Mouse (Mus musculus): ENCODE data around the gene Rbak. TPM values are rescaled to one million over a fixed set of nuclear protein-coding genes. Genes with fewer than 3 reads are reported as not detected.

Gene Rbak
- polyA plus RNA-seq, 1 experiment from 2014 or later, result 1.5 TPM

GRCm38 (mm10) chr5:143127837-143128236 is 52.7 kb downstream of the Rbak start:
- H3K9me3 ChIP-seq (replicated peaks; ENCODE audit: control insufficient read depth, low read length), result no peaks in the 10 kb centered on the region
- ATAC-seq (ENCODE audit: low read depth), result no peak
- no peaks in the 10 kb centered on the region for H3K27me3 ChIP-seq (ENCODE audit: control insufficient read depth, insufficient read depth, low read depth, low read length)
- H3K9ac ChIP-seq (ENCODE audit: low read depth, low read length), result no peak overlapping the region
- H3K4me3 ChIP-seq (ENCODE audit: low read depth, low read length), result no peak overlapping the region
- H3K4me1 ChIP-seq (ENCODE audit: control insufficient read depth, low read depth, low read length), result no peaks in the 10 kb centered on the region
- WGBS (ENCODE audit: insufficient replicate concordance), result 63% methylated on average over 8 of the region's 8 CpGs
- no peak overlapping the region for H3K27ac ChIP-seq (ENCODE audit: low read length)
- no peak overlapping the region for H3K4me2 ChIP-seq (ENCODE audit: low read depth, low read length)
- H3K36me3 ChIP-seq (ENCODE audit: control insufficient read depth, insufficient read depth), result no peaks in the 10 kb centered on the region

GRCm38 (mm10) chr5:143126908-143127307 is 53.7 kb downstream of the Rbak start:
- H3K27ac ChIP-seq (ENCODE audit: low read length), result no peak overlapping the region
- no peak overlapping the region for H3K4me3 ChIP-seq (ENCODE audit: low read depth, low read length)
- no peaks in the 10 kb centered on the region for H3K4me1 ChIP-seq (ENCODE audit: control insufficient read depth, low read depth, low read length)
- H3K27me3 ChIP-seq (ENCODE audit: control insufficient read depth, insufficient read depth, low read depth, low read length), result no peaks in the 10 kb centered on the region
- no peaks in the 10 kb centered on the region for H3K9me3 ChIP-seq (replicated peaks; ENCODE audit: control insufficient read depth, low read length)
- H3K4me2 ChIP-seq (ENCODE audit: low read depth, low read length), result no peak overlapping the region
- ATAC-seq (ENCODE audit: low read depth), result no peak
- H3K9ac ChIP-seq (ENCODE audit: low read depth, low read length), result no peak overlapping the region
- no peaks in the 10 kb centered on the region for H3K36me3 ChIP-seq (ENCODE audit: control insufficient read depth, insufficient read depth)
- WGBS (ENCODE audit: insufficient replicate concordance), result 56% methylated on average over 4 of the region's 4 CpGs

GRCm38 (mm10) chr5:143126089-143126488 is 54.5 kb downstream of the Rbak start:
- no peaks in the 10 kb centered on the region for H3K27me3 ChIP-seq (ENCODE audit: control insufficient read depth, insufficient read depth, low read depth, low read length)
- H3K27ac ChIP-seq (ENCODE audit: low read length), result no peak overlapping the region
- H3K9ac ChIP-seq (ENCODE audit: low read depth, low read length), result no peak overlapping the region
- 71% methylated on average over 9 of the region's 9 CpGs for WGBS (ENCODE audit: insufficient replicate concordance)
- ATAC-seq (ENCODE audit: low read depth), result no peak
- no peaks in the 10 kb centered on the region for H3K36me3 ChIP-seq (ENCODE audit: control insufficient read depth, insufficient read depth)
- H3K9me3 ChIP-seq (replicated peaks; ENCODE audit: control insufficient read depth, low read length), result no peaks in the 10 kb centered on the region
- H3K4me3 ChIP-seq (ENCODE audit: low read depth, low read length), result no peak overlapping the region
- H3K4me1 ChIP-seq (ENCODE audit: control insufficient read depth, low read depth, low read length), result no peaks in the 10 kb centered on the region
- H3K4me2 ChIP-seq (ENCODE audit: low read depth, low read length), result no peak overlapping the region

GRCm38 (mm10) chr5:143125601-143126000 is 55.0 kb downstream of the Rbak start:
- Histone ChIP-seq H3K9me3 (replicated peaks; ENCODE audit: control insufficient read depth, low read length) (no peaks in the 10 kb centered on the region), H3K4me1 (ENCODE audit: control insufficient read depth, low read depth, low read length) (no peaks in the 10 kb centered on the region), H3K9ac (ENCODE audit: low read depth, low read length) (no peak overlapping the region), H3K4me3 (ENCODE audit: low read depth, low read length) (no peak overlapping the region), H3K4me2 (ENCODE audit: low read depth, low read length) (no peak overlapping the region), H3K27me3 (ENCODE audit: control insufficient read depth, insufficient read depth, low read depth, low read length) (no peaks in the 10 kb centered on the region), H3K27ac (ENCODE audit: low read length) (no peak overlapping the region), H3K36me3 (ENCODE audit: control insufficient read depth, insufficient read depth) (no peaks in the 10 kb centered on the region)
- WGBS (ENCODE audit: insufficient replicate concordance), result 59% methylated on average over 7 of the region's 7 CpGs
- ATAC-seq (ENCODE audit: low read depth), result no peak

GRCm38 (mm10) chr5:143124805-143125378 is 55.7 kb downstream of the Rbak start:
- H3K27me3 ChIP-seq (ENCODE audit: control insufficient read depth, insufficient read depth, low read depth, low read length), result no peaks in the 10 kb centered on the region
- H3K36me3 ChIP-seq (ENCODE audit: control insufficient read depth, insufficient read depth), result no peaks in the 10 kb centered on the region
- H3K27ac ChIP-seq (ENCODE audit: low read length), result no peak overlapping the region
- no peaks in the 10 kb centered on the region for H3K9me3 ChIP-seq (replicated peaks; ENCODE audit: control insufficient read depth, low read length)
- WGBS (ENCODE audit: insufficient replicate concordance), result 57% methylated on average over 4 of the region's 4 CpGs
- H3K4me2 ChIP-seq (ENCODE audit: low read depth, low read length), result no peak overlapping the region
- no peaks in the 10 kb centered on the region for H3K4me1 ChIP-seq (ENCODE audit: control insufficient read depth, low read depth, low read length)
- no peak overlapping the region for H3K9ac ChIP-seq (ENCODE audit: low read depth, low read length)
- H3K4me3 ChIP-seq (ENCODE audit: low read depth, low read length), result no peak overlapping the region
- no peak for ATAC-seq (ENCODE audit: low read depth)

GRCm38 (mm10) chr5:143122673-143123072 is 57.9 kb downstream of the Rbak start:
- Histone ChIP-seq H3K4me1 (ENCODE audit: control insufficient read depth, low read depth, low read length) (no peaks in the 10 kb centered on the region), H3K27me3 (ENCODE audit: control insufficient read depth, insufficient read depth, low read depth, low read length) (no peaks in the 10 kb centered on the region), H3K9me3 (replicated peaks; ENCODE audit: control insufficient read depth, low read length) (no peaks in the 10 kb centered on the region), H3K27ac (ENCODE audit: low read length) (no peak overlapping the region), H3K36me3 (ENCODE audit: control insufficient read depth, insufficient read depth) (no peaks in the 10 kb centered on the region), H3K4me3 (ENCODE audit: low read depth, low read length) (no peak overlapping the region), H3K4me2 (ENCODE audit: low read depth, low read length) (no peak overlapping the region), H3K9ac (ENCODE audit: low read depth, low read length) (no peak overlapping the region)
- no peak for ATAC-seq (ENCODE audit: low read depth)
- WGBS (ENCODE audit: insufficient replicate concordance), result 40% methylated on average over 1 of the region's 1 CpGs

Small RNA genes within 50 kb of the gene (microRNA-seq; reads per million reads assigned to microRNA genes)
- not detected for gene Gm44405

Other genes starting within 250 kb of the Rbak start
- 19.6 and 20.4 TPM in 2 replicates for gene Fscn1, start 220.4 kb downstream of the Rbak start, polyA plus RNA-seq (2015; fragmentation: Nextera tagmentation; extraction: Ambion mirVana)
- gene Rnf216, start 67.8 kb downstream of the Rbak start, polyA plus RNA-seq (2015; fragmentation: Nextera tagmentation; extraction: Ambion mirVana), result 14.3 and 14.6 TPM in 2 replicates
- not detected in 2 replicates for gene Olfr718-ps1, start 33.2 kb downstream of the Rbak start, polyA plus RNA-seq (2015; fragmentation: Nextera tagmentation; extraction: Ambion mirVana)
- not detected in 2 replicates for gene Spdye4b, start 242 bp upstream of the Rbak start, polyA plus RNA-seq (2015; fragmentation: Nextera tagmentation; extraction: Ambion mirVana)
- not detected in 2 replicates for gene Spdye4a, start 46.1 kb upstream of the Rbak start, polyA plus RNA-seq (2015; fragmentation: Nextera tagmentation; extraction: Ambion mirVana)
- gene Zfp12, start 54.4 kb upstream of the Rbak start, polyA plus RNA-seq (2015; fragmentation: Nextera tagmentation; extraction: Ambion mirVana), result 2.0 and 2.1 TPM in 2 replicates
- 0.12 and 0.26 TPM in 2 replicates for gene Zfp316, start 89.2 kb upstream of the Rbak start, polyA plus RNA-seq (2015; fragmentation: Nextera tagmentation; extraction: Ambion mirVana)
- not detected in 2 replicates for gene Zfp853, start 112.8 kb upstream of the Rbak start, polyA plus RNA-seq (2015; fragmentation: Nextera tagmentation; extraction: Ambion mirVana)
- 16.6 and 16.8 TPM in 2 replicates for gene E130309D02Rik, start 134.6 kb upstream of the Rbak start, polyA plus RNA-seq (2015; fragmentation: Nextera tagmentation; extraction: Ambion mirVana)
- gene Zdhhc4, start 148.5 kb upstream of the Rbak start, polyA plus RNA-seq (2015; fragmentation: Nextera tagmentation; extraction: Ambion mirVana), result 23.9 and 25.5 TPM in 2 replicates
- not detected in 2 replicates for gene Grid2ip, start 176.6 kb upstream of the Rbak start, polyA plus RNA-seq (2015; fragmentation: Nextera tagmentation; extraction: Ambion mirVana)
- 145 and 150 TPM in 2 replicates for gene Kdelr2, start 223.1 kb upstream of the Rbak start, polyA plus RNA-seq (2015; fragmentation: Nextera tagmentation; extraction: Ambion mirVana)